Mouse (Mus musculus) liver, adult 2 months (tissue): ENCODE measurements at regions not wholly inside any gene's neighbourhood (a gene's known extent, or its start where the extent isn't known, plus 50 kb on each side); places are given as distances from the start of the nearest gene placed in this dataset.

Experiments
- CTCF ChIP-seq: fragments of 200-500 bp; IDR thresholded peaks from 2 replicates; pipeline ENCODE4 v1.5.1; 2011; ENCODE audit warnings: low read depth, low read length, control low read depth
- POLR2A ChIP-seq: fragments of 200-500 bp; IDR thresholded peaks from 2 replicates; pipeline ENCODE4 v1.6.1; 2011; ENCODE audit warnings: low read length, control low read depth; ENCODE audit not compliant: insufficient read depth; ENCODE audit errors: extremely low read depth

- TF ChIP-seq POLR2A (no peak), CTCF (no peak)
These were observed 137.9 kb upstream of the Azi2 start for GRCm38 (mm10) chr9:117902239-117902939.
